Mouse (Mus musculus) embryonic facial prominence, embryonic 11.5 days (tissue): ENCODE results near the gene Sel1l. TPM values are rescaled to one million over a fixed set of nuclear protein-coding genes. Genes with fewer than 3 reads are reported as not detected.

ENCODE experiments used
- ATAC-seq: fragments of 200-750 bp; cut with Nextera tagmentation; replicated peaks from 2 replicates; pipeline ENCODE4 v1.8.0; 2017; ENCODE audit warnings: low read depth; ENCODE audit not compliant: insufficient number of reproducible peaks, low FRiP score, low TSS enrichment
- DNase-seq: peaks from one replicate; pipeline ENCODE4 v3.0.0-alpha.2; 2015; ENCODE audit warnings: low spot score
- H3K27ac ChIP-seq: fragments of 300-500 bp; sonication (generic); replicated peaks from 2 replicates; pipeline ENCODE4 v1.5.1; 2014; ENCODE audit warnings: mild to moderate bottlenecking, low read depth, low read length, control low read depth
- H3K27me3 ChIP-seq: fragments of 300-500 bp; sonication (generic); 2 replicates; pipeline ENCODE4 v1.6.1; 2014; ENCODE audit warnings: mild to moderate bottlenecking, low read length, moderate library complexity, mixed read lengths; ENCODE audit not compliant: control insufficient read depth, insufficient read depth
- H3K36me3 ChIP-seq: fragments of 300-500 bp; sonication (generic); replicated peaks from 2 replicates; pipeline ENCODE4 v1.6.1; 2014; ENCODE audit warnings: low read depth, mild to moderate bottlenecking, low read length, moderate library complexity, mixed read lengths; ENCODE audit not compliant: control insufficient read depth, insufficient read depth
- H3K4me1 ChIP-seq: fragments of 300-500 bp; sonication (generic); 2 replicates; pipeline ENCODE4 v1.6.1; 2014; ENCODE audit warnings: low read length, mixed read lengths; ENCODE audit not compliant: control insufficient read depth, insufficient read depth
- H3K4me2 ChIP-seq: fragments of 300-500 bp; sonication (generic); 2 replicates; pipeline ENCODE4 v1.6.1; 2014; ENCODE audit warnings: low read depth, mild to moderate bottlenecking, control low read depth, low read length, moderate library complexity
- H3K4me3 ChIP-seq: fragments of 300-500 bp; sonication (generic); 2 replicates; pipeline ENCODE4 v1.5.1; 2014; ENCODE audit warnings: low read depth, low read length, control low read depth
- H3K9ac ChIP-seq: fragments of 300-500 bp; sonication (generic); replicated peaks from 2 replicates; pipeline ENCODE4 v1.6.1; 2014; ENCODE audit warnings: mild to moderate bottlenecking, control low read depth, low read length
- H3K9me3 ChIP-seq: fragments of 300-500 bp; sonication (generic); replicated peaks from 2 replicates; pipeline ENCODE4 v1.6.1; 2016; ENCODE audit warnings: mild to moderate bottlenecking, low read length, inconsistent platforms, mixed read lengths; ENCODE audit not compliant: control insufficient read depth
- WGBS: fragments of 180-500 bp; shearing (Covaris S2); extraction: QIAGEN DNeasy Blood & Tissue Kit; methylation state at CpG from one replicate; pipeline ENCODE4 v1.1.7; 2014; 5-methylcytosine and 5-hydroxymethylcytosine counted together
- polyA plus RNA-seq: library from polyadenylated mRNA; unstranded; fragments of >200 nt; fragmentation: Nextera tagmentation; extraction: Ambion mirVana; gene quantifications from 2 replicates; pipeline ENCODE4 v1.2.1, GENCODE M21; 2014

The Sel1l gene
- polyA plus RNA-seq, 1 experiment from 2014 or later, result 68.8 TPM

- 87% methylated on average over 6 of the region's 6 CpGs for WGBS
- ATAC-seq (no peak), DNase-seq (no peak)
- Histone ChIP-seq H3K4me3 (no peak overlapping the region), H3K9me3 (no peaks in the 10 kb centered on the region), H3K27me3 (no peaks in the 10 kb centered on the region), H3K4me1 (no peaks in the 10 kb centered on the region; the same call in 1 of the 2 replicates), H3K9ac (no peak overlapping the region), H3K36me3 (no peaks in the 10 kb centered on the region), H3K4me2 (no peak overlapping the region), H3K27ac (no peak overlapping the region)
These were observed 80.8 kb downstream of the Sel1l start for GRCm38 (mm10) chr12:91768176-91768575.

DNA sequence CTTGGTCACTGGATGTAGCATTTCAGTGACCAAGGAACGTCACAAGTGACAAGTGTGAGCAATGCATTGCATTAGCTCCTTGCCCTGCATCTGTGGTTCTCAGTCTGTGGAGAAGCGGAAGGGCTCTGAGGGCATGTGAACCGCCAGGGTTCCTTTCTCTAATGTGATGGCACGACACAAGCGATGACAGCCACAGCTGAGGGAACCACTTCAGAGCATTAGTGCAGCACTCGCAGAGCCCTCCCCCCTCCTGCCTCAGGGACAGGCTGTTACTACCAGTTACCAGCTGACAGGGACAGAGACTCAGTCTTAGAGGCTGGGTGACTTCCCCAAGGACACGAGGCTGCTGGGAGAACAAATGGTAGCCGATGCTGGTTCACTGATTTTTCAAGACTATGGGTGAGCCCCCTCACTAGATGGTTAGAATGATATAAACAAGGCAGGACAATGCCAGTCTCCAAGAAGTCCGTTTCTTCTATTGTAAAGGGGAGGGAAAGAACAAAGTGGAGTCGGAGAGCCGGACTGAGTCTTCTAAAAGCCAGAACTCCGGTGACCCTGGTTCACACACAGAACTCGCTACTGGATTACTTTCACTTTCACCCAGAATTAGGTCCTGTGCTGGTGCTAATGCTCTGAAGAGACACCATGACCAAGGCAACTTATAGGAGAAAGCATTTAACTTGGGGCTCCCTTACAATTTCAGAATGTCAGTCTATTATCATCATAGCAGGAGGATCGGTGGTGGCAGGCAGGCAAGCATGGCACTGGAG lies 82.4 kb downstream of the Sel1l start:
- H3K9ac ChIP-seq, result no peak overlapping the region
- H3K27me3 ChIP-seq, result no peaks in the 10 kb centered on the region
- DNase-seq (no peak), ATAC-seq (peak; percentile 63)
- H3K36me3 ChIP-seq, result no peaks in the 10 kb centered on the region
- no peak overlapping the region for H3K4me2 ChIP-seq
- H3K27ac ChIP-seq, result no peak overlapping the region
- no peak overlapping the region for H3K4me3 ChIP-seq
- no peaks in the 10 kb centered on the region; the same call in 1 of the 2 replicates for H3K4me1 ChIP-seq
- 54% methylated on average over 14 of the region's 14 CpGs for WGBS
- no peaks in the 10 kb centered on the region for H3K9me3 ChIP-seq

DNA sequence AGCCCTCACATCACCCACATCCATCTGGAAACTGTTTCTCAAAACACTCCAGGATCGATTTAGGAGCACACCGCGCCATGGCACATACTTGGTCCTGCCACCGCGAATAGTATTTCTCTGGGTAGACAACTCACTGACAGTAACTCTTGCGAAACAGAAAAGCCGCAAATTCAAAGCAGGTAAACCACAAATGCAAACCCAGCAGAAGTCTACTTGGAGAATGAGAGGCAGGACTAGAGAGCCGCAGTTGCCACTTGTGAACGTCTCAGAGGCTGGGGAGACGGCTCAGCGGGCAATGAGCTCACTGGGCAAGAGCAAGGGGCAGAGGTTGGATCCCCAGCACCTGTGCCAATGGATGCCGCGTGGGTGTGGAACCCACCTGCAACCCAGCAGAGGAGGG lies 83.5 kb downstream of the Sel1l start:
- no peaks in the 10 kb centered on the region for H3K36me3 ChIP-seq
- no peaks in the 10 kb centered on the region; the same call in 1 of the 2 replicates for H3K4me1 ChIP-seq
- H3K27ac ChIP-seq, result no peak overlapping the region
- no peak for ATAC-seq
- no peaks in the 10 kb centered on the region for H3K27me3 ChIP-seq
- H3K9ac ChIP-seq, result no peak overlapping the region
- no peak overlapping the region for H3K4me2 ChIP-seq
- 66% methylated on average over 13 of the region's 13 CpGs for WGBS
- DNase-seq, result no peak
- no peaks in the 10 kb centered on the region for H3K9me3 ChIP-seq
- no peak overlapping the region for H3K4me3 ChIP-seq

- H3K27ac ChIP-seq, result no peak overlapping the region
These were observed 83.9 kb downstream of the Sel1l start for GRCm38 (mm10) chr12:91765054-91765453.

GRCm38 (mm10) chr12:91764471-91764870 lies 84.5 kb downstream of the Sel1l start:
- H3K9ac ChIP-seq, result no peak overlapping the region

More at GRCm38 (mm10) chr12:91765054-91765453, 83.9 kb downstream of the Sel1l start:
- no peaks in the 10 kb centered on the region for H3K9me3 ChIP-seq
- no peaks in the 10 kb centered on the region for H3K36me3 ChIP-seq
- no peak for DNase-seq
- ATAC-seq, result no peak
- no peaks in the 10 kb centered on the region; the same call in 1 of the 2 replicates for H3K4me1 ChIP-seq
- no peaks in the 10 kb centered on the region for H3K27me3 ChIP-seq
- H3K9ac ChIP-seq, result no peak overlapping the region
- H3K4me3 ChIP-seq, result no peak overlapping the region
- no peak overlapping the region for H3K4me2 ChIP-seq
- WGBS, result 17% methylated on average over 2 of the region's 2 CpGs

GRCm38 (mm10) chr12:91759836-91760235 lies 89.1 kb downstream of the Sel1l start:
- H3K4me3 ChIP-seq, result no peak overlapping the region
- no peaks in the 10 kb centered on the region for H3K9me3 ChIP-seq
- H3K27me3 ChIP-seq, result no peaks in the 10 kb centered on the region
- WGBS, result 91% methylated on average over 3 of the region's 3 CpGs
- no peak for ATAC-seq
- no peaks in the 10 kb centered on the region for H3K4me1 ChIP-seq
- H3K4me2 ChIP-seq, result no peak overlapping the region
- no peaks in the 10 kb centered on the region for H3K36me3 ChIP-seq
- no peak for DNase-seq
- H3K27ac ChIP-seq, result no peak overlapping the region
- H3K9ac ChIP-seq, result no peak overlapping the region

More at GRCm38 (mm10) chr12:91764471-91764870, 84.5 kb downstream of the Sel1l start:
- Histone ChIP-seq H3K9me3 (no peaks in the 10 kb centered on the region), H3K4me2 (no peak overlapping the region), H3K4me1 (no peaks in the 10 kb centered on the region; the same call in 1 of the 2 replicates), H3K27me3 (no peaks in the 10 kb centered on the region), H3K27ac (no peak overlapping the region), H3K36me3 (no peaks in the 10 kb centered on the region), H3K4me3 (no peak overlapping the region)
- ATAC-seq, result no peak
- WGBS, result 78% methylated on average over 2 of the region's 2 CpGs
- DNase-seq, result no peak

GRCm38 (mm10) chr12:91757854-91758562 lies 90.9 kb downstream of the Sel1l start:
- WGBS, result 83% methylated on average over 13 of the region's 13 CpGs
- no peak for DNase-seq
- Histone ChIP-seq H3K27me3 (no peaks in the 10 kb centered on the region), H3K36me3 (no peaks in the 10 kb centered on the region), H3K9ac (no peak overlapping the region), H3K9me3 (no peaks in the 10 kb centered on the region), H3K4me3 (no peak overlapping the region), H3K27ac (no peak overlapping the region), H3K4me1 (no peaks in the 10 kb centered on the region), H3K4me2 (no peak overlapping the region)
- ATAC-seq, result no peak
